Mouse (Mus musculus): ENCODE data around the gene Cacnb3.
A peak's percentile ranks its signal among the peaks of the same experiment; 100 is the strongest.

- TF ChIP-seq MAX (IDR thresholded peaks at IDR 0.05) (peak; percentile 53), CTCF (IDR thresholded peaks at IDR 0.05; ENCODE audit: control insufficient read depth, insufficient read depth, insufficient read length) (no peak)
Measured at GRCm38 (mm10) chr15:98594193-98594592, 36.4 kb upstream of the Cacnb3 start.
